Mouse (Mus musculus) cerebellum, postnatal 25 days (tissue): ENCODE results near the gene Isoc2b.
A peak's percentile ranks its signal among the peaks of the same experiment; 100 is the strongest.
"Not testable (repeated sequence)": the region's sequence is repeated elsewhere in the genome, so short reads cannot be mapped to it uniquely, and the experiment has no call there.

Source experiments
- DNase-seq, 2 experiments: peaks; one replicate each; pipeline ENCODE4 v3.0.0; 2021; ENCODE audit warnings: mixed read lengths in 2 of 2

Isoc2b gene

GRCm38 (mm10) chr7:4865579-4866493, 4.2 kb downstream of the Isoc2b start:
- peak; percentile 97 to 98 for DNase-seq

GRCm38 (mm10) chr7:4865090-4865489, 5.0 kb downstream of the Isoc2b start:
- DNase-seq, result peak; percentile 59 to 68

DNA sequence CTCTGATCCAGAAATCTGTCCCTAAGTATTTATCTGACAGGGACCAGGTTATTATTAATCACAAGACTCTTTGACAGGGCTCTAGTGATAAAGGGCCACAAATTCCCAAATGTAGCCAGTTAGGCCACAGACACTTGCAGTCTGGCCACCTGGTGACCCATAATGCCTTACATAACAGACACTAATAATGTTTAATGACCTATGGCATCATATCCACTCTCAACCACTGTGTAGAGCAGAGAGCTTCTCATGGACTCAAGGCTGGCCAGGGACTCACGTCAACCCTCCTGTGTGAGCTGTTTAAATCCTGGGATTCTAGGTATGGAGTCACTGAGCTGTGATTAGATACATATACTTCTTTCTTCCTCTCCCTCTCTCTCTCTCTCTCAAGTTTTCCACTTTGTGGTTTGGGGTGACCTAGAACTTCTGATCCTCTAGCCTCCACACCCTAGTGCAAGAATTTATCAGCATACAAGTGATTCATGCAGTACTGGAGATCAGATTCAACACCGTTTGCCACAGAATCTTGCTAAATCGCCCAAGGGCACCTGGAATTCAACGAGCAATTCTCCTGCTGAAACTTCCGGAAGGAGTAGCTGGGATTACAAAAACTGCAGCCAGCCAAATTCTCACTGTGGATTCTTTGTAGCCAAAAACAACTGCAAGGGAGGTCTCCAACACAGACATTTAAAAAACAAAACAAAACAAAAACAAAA, 5.8 kb downstream of the Isoc2b start:
- DNase-seq, result no peak

- no peak for DNase-seq
Measured at GRCm38 (mm10) chr7:4863541-4864080, 6.4 kb downstream of the Isoc2b start.

GRCm38 (mm10) chr7:4863041-4863440, 7.0 kb downstream of the Isoc2b start:
- DNase-seq, result peak; percentile 46 to 71

GRCm38 (mm10) chr7:4860926-4861325, 9.1 kb downstream of the Isoc2b start:
- not testable (repeated sequence) for DNase-seq

DNA sequence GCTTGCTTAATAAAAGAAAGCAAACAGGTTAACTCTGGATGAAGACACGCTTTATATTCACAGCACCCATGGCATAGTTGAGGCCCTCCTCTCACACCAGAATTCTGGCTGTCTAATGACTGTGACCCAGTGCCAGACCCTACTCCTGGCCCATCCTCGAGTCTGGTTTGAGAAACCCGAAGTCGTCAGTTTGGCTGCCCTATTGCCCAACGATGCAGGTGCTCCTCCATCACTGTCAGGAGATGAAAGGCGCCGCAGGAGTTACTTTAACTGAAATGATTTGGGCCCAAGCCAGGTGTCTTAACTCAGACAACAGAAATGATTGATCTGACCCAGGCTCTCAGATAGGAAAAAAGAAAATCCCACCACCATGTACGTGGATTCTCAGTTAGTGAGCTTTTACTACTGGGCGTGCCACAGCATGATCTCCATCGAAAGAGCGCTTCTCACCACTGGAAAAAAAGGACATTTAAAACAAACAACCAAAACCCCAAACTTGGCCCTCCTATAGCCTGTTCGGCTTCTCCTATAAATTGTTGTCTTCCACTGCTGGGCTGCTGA, 10.6 kb downstream of the Isoc2b start:
- no peak for DNase-seq

DNA sequence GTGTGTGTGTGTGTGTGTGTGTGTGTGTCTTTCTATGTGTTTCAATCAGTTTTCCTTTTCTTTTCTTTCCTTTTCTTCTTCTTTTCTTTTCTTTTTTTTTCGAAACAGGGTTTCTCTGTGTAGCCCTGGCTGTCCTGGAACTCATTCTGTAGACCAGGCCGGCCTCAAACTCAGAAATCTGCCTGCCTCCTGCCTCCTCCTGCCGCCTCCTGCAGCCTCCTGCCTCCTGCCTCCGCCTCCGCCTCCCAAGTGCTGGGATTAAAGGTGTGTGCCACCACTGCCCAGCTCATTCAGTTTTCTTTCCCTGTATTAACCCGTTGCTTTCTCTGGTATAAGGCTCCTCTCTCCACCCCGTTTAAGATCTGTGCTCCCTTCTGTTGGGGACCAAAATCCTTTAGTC, 12.7 kb downstream of the Isoc2b start:
- peak in 1 of 2 experiments; percentile 56 for DNase-seq

- no peak for DNase-seq
Measured at GRCm38 (mm10) chr7:4856508-4856907, 13.6 kb downstream of the Isoc2b start.

GRCm38 (mm10) chr7:4853613-4854012, 16.4 kb downstream of the Isoc2b start:
- DNase-seq, result no peak

GRCm38 (mm10) chr7:4851315-4851688, 18.8 kb downstream of the Isoc2b start:
- no peak for DNase-seq

- no peak for DNase-seq
Measured at GRCm38 (mm10) chr7:4850621-4851314, 19.3 kb downstream of the Isoc2b start.

DNA sequence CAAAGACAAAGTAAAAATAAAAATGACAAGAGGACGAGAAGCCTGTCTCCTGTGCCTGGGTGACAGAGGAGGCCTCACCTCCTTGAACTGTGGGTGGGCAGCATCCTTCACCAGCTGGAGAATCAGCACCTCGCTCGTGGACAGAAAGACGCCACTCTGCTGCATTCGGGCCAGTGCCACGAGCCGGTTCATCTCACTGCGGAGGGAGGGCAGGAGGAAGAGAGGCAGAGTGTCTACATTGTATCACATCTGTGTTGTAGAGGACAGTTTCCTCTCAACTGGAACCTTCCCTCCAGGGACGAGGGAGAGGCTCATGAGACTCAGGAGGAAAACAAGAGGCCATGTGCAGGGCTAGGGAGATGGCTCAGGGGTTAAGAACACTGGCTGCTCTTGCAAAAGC, 20.7 kb downstream of the Isoc2b start:
- no peak for DNase-seq

DNA sequence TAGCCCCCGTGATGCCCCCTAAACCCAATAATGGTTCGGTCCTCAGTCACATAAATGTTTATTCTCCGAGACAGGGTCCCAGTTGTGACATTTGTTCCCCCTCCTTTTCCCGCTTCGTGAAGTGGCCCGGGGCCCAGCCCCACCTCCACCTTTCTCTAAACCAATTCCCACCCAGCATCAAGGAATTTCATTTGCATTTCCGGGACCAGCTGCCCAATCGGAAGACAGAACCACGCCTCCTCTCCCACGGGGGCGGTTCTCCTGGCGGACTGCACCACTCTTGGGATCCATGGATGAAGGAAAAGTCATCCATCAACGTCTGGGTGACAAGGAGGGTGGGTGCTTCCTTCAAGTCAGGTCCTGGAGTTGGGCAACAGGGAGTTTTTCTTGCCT, 25.1 kb downstream of the Isoc2b start:
- DNase-seq, result peak; percentile 75 to 84

DNA sequence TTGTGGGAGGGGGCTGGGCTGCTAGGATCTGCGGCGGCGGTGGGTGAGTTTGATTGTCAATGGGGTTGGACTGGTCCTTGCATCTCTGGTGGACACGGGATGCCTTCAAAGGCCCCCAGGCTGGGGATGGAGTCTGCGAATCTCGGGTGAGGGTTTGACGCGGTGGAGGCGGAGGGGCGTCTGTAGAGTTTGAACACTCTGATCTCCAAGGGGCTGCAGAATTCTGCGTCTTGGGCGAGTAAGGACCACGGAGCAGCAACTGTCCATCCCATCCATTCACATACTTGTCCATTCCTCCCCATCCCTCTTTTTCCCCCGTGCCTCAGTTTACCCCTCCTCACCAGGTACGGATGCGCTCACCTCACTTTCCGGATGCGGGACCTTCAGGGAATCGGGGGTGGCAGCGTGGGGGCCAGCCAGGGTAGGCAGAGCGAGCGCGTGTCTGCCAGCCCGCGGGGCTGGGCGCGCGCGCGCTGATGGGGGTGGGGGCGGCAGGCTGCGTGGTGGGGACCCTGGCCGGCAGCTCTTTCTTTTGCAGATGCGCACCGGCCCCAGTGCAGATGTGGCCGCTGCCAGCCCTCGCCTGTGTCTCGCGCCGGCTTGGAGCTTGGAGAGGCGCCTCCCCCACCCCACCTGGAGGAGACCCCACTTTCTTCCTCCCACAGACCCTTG, 25.7 kb downstream of the Isoc2b start, which contains the start of gene Shisa7:
TSS of gene Shisa7 (minus strand) at position 452 of the 672 bp plus-strand sequence.
- no peak for DNase-seq

DNA sequence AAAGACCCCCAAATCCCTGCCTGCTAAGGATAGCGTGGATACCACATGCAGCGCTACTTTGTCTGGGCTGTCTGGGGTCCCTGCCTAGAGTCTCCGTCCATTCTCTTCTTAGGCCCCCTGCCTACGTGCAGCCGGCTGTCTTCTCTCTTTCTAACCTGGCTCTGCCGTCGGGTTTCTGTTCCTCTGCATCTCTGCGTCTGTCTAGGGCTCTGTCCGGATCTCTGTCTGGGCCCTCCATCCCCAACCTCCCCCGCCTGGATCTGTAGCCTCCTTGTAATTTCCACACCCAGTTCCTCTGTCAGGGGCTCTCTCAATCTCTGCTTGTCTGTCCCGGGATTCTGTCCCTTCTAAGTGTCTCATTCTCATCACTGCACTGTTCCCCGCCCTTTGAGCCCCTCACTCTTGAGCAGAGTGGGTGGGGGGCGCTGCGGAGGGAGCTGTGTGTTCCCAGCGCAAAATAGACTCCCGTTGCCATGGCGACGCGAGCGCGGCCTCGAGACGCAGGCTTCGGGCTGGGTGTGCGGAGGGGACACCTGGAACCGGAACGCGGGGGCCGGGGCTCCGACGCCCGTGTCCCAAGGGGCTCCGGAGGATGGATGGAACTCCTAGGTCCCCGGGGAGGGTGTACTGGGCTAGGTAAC, 26.3 kb downstream of the Isoc2b start:
- peak; percentile 49 to 66 for DNase-seq

- no peak for DNase-seq
Measured at GRCm38 (mm10) chr7:4842634-4843131, 27.4 kb downstream of the Isoc2b start.

- no peak for DNase-seq
Measured at GRCm38 (mm10) chr7:4842077-4842476, 28.0 kb downstream of the Isoc2b start.

GRCm38 (mm10) chr7:4837639-4838038, 32.4 kb downstream of the Isoc2b start:
- DNase-seq, result no peak

DNA sequence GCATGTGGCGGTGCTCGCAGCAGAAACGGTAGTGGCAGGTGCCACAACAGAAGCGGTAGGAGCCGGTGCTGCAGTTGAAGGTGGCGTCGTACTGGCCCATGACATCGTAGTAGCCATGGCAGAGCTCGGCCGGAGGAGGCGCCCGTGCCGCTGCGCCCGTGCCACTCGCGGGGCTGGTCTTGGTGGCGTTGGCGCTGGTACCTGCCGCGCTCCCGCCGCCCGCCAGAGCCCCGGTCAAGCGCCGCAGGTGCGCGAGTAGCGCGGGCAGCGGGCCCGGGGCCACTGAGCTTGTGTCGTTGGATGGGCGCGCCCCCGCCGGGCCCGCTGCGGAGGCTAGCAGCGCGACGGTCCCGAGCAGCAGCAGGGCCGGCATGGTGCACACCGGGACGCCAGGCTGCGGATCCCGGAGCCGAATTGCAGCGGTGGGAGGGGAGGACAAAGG, 33.7 kb downstream of the Isoc2b start:
- DNase-seq, result peak; percentile 87 to 91

DNA sequence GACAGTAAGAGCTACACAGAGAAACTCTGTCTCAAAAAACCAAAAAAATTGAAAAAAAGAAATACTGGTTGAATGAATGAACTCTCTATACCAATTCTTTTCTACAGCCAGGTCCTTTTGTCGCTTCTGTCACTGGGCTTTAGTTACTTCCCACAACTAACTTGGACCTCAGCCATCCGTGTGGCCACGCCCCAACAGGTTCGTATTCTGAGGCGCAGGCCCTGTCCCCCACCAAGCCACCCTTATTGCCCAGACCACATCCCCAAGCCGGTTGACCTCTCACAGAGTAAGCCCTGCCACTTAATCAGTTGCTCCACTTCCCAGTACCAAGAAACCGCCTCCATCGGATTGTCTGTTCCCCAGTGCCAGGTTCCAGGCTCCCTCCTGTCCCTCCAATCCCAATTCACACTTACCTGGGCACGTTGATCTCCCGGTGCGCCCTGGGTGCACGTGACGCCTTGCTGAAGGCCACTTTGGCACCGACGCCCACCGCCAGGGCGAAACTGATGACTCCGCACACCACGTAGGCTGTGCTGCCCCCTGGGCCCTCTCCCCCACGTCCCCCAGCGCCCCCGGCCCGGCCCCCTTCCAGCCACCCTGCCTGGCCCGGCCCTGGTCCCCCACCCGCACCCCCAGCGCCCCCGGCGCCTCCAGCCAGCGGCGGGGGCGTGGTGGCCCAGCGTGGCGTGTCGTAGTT, 34.3 kb downstream of the Isoc2b start:
- DNase-seq, result no peak
